Mouse (Mus musculus): ENCODE measurements at regions not wholly inside any gene's neighbourhood (a gene's known extent, or its start where the extent isn't known, plus 50 kb on each side); places are given as distances from the start of the nearest gene placed in this dataset.

- DNase-seq (ENCODE audit: low read depth, low spot score) = no peak
Observed at GRCm38 (mm10) chr15:8903651-8904050, 64.1 kb upstream of the Ranbp3l start.

GRCm38 (mm10) chr15:8897487-8898158 lies 70.1 kb upstream of the Ranbp3l start:
- no peak for DNase-seq (ENCODE audit: low read depth, low spot score)

GRCm38 (mm10) chr15:8896856-8897255 lies 70.9 kb upstream of the Ranbp3l start:
- DNase-seq (ENCODE audit: low read depth, low spot score) = no peak

GRCm38 (mm10) chr15:8896391-8896790 lies 71.4 kb upstream of the Ranbp3l start:
- DNase-seq (ENCODE audit: low read depth, low spot score) = peak; percentile 17

- DNase-seq (ENCODE audit: low read depth, low spot score) = no peak
Observed at GRCm38 (mm10) chr15:8885585-8885984, 82.2 kb upstream of the Ranbp3l start.

DNA sequence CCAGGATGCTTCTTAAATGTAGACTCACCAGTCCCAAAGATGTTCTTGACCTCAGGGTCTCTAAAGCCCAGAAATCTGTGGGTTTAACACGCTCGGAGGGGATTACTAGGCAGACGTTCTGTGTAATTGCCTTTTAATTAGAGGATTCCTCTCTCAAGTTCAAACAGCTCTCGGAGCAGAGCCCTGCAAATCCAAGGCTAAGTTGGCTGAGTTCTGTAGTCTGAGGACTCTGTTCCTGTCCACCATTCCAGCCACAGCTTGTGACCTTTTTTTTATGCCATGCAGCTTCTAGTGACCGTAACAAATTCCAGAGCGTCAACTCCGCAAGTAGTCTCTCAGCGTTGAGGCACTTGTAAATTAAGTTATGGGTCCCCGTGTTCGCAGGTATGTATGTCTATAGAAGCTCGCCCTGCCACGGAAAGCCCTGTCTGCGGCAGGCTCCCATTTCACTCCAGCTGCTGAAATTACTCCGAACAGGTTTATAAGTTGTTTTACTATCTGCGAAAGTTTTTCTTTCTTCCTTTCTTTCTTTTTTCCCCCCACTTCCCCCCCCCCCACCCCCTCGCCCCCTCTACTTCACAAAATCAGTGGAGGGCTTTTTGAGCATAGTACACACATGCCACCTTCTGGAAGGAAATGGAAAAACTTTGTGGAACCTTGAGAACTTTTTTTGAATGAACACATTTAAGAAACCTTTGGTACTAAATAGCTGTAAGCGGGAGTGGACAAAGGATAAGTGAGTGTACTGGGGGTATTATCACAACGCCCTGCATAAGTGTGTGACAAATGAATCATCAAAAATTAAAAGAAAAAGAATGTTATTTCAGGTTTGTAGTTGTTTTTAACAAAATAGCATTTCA lies 82.9 kb upstream of the Ranbp3l start:
- DNase-seq (ENCODE audit: low read depth, low spot score) = no peak

GRCm38 (mm10) chr15:8882880-8883539 lies 84.7 kb upstream of the Ranbp3l start:
- DNase-seq (ENCODE audit: low read depth, low spot score) = no peak

DNA sequence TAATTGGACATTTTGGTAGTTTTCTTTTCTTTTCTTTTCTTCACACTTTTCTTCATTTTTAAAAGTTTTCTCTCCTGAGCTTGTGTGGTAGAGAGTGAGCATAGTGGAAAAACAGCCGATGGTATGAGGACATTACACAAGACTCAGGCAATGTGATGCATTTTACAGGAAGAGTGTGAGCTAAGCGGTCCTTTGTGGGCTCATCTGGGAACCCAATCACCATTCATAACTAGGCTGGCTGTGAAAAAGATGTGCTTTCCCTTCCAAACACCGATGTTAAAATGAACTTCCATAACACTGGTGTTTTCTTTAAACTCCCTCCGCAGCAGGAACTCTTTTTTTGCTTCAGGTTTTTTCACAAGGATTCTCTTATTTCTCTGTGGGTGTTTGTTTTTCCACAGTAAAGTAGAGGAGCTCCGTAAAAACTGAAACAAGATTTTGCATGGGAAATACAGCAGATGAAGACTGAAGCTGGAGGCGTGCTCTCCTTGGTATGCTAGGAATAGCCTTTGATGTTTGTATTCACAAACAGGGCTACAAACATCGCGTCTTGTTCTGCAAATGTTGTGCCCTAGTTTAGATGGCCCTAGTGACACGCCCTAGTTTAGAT lies 92.8 kb upstream of the Ranbp3l start:
- DNase-seq (ENCODE audit: low read depth, low spot score) = peak; percentile 33

GRCm38 (mm10) chr15:8868021-8868420 lies 99.7 kb upstream of the Ranbp3l start:
- no peak for DNase-seq (ENCODE audit: low read depth, low spot score)

DNA sequence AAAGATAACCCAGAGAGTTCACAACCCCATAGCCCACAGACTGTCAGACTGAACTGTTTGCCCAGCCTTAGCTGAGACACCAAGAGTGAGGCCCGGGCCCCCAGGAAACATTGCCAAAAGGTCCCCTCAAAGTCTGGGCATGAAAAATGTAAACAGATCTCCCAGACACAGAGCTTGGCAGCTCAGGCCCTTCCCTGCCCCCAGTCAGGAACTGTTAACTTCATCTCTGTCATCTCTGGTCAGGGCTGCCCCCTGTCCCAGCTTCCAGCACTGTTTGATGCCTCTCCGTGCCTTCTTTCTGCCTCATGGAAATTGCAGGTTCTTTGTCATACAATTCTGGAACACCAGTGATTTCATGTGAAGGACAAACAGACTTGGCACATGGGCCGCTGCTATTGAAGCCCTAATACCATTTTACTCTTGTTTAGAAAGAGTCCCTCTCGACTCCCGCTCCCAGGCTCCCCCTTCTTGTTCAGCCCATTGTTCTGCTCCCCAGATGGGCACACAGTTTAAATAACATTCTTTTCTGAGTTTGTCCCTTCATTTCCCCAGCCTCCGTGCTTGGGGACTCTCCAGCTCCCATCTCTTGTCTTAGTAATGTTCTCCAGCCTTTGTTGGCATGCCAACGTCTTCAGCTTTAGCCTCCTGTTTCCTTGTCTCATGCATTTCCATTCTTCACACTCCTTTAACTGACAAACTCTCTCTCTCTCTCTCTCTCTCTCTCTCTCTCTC lies 100.4 kb upstream of the Ranbp3l start:
- DNase-seq (ENCODE audit: low read depth, low spot score) = no peak

DNA sequence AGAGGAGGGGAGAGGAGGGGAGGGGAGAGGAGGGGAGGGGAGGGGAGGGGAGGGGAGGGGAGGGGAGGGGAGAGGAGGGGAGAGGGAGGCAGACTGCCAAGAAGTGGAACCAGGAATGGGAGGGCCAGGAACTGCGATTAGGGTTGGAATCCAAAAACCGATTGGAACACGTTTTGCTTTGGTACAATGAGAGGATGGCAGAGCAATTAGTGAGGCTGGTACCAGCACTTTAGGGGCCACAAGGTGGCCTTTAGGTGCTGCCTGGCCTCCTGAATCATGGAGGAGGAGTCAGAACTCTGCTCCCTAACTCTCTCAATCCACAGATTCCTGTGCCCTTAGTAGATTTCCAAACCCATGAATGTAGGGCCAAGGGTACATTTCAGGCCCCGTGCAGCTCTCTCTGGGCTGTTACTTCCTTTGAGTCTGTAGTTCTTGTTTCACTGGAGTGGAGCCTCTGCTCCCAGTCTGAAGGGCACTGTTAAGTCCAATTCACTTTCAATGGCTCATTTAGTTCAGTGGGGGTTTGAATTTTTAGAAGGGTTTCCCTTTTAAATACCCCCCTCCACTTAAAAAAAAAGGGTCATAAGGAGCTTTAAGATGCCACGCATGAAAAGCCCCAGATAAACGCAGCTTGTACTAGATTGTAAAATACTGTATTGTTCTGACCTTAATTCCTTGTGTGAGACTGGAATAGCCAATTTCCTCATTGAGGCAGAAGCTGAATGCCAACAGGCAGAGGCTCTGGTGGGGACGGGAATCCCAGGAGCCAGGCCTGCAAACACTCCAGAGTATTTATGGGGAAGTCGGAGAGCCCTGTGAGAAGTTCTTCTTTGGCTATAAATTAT lies 102.4 kb upstream of the Ranbp3l start:
- no peak for DNase-seq (ENCODE audit: low read depth, low spot score)

- DNase-seq (ENCODE audit: low read depth, low spot score) = peak; percentile 45
Observed at GRCm38 (mm10) chr15:8856419-8857084, 111.2 kb upstream of the Ranbp3l start.

- no peak for DNase-seq (ENCODE audit: low read depth, low spot score)
Observed at GRCm38 (mm10) chr15:8855511-8855910, 112.2 kb upstream of the Ranbp3l start.

DNA sequence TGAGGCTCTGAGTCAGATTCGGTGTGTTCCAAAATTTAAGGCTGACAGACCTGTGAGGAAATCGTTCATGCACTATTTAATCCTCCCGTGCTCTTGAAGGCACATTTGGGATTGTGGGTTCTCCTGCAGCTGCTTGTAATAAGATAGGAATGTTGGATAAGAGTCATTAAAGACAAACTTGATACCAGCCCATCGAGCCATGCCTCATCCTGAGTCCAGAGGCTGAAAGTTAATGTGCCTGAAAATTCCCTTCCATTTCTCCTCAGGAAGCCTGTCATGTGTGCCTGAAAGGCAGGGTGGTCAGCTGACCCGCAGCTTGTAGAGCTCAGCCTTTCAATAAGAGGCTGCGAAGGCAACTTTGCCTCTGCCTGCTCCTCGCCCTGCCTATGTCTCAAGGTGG lies 113.4 kb upstream of the Ranbp3l start:
- DNase-seq (ENCODE audit: low read depth, low spot score) = peak; percentile 36

- no peak for DNase-seq (ENCODE audit: low read depth, low spot score)
Observed at GRCm38 (mm10) chr15:8850996-8851395, 116.8 kb upstream of the Ranbp3l start.

- no peak for DNase-seq (ENCODE audit: low read depth, low spot score)
Observed at GRCm38 (mm10) chr15:8849413-8849812, 118.3 kb upstream of the Ranbp3l start.

DNA sequence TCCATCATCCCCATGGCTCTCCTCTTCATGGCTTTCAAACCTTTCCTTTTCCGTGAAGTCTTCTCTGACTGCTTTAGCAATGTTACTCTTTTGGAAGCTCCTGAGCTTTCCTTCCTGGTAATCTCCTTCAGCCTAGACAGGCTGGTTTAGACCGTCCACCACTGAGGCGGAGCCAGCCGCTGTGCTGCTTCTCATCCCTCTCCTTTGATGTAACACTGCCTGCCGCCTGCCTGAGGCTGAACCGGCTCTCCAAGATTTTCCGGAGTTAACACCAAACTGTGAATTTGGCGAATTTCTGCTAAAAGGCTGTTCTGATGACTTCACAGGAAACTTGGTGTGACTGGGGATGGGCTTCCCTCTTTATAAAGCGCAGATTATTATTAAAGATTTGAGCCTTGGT lies 125.6 kb upstream of the Ranbp3l start:
- no peak for DNase-seq (ENCODE audit: low read depth, low spot score)

- no peak for DNase-seq (ENCODE audit: low read depth, low spot score)
Observed at GRCm38 (mm10) chr15:8839462-8839861, 128.3 kb upstream of the Ranbp3l start.

DNA sequence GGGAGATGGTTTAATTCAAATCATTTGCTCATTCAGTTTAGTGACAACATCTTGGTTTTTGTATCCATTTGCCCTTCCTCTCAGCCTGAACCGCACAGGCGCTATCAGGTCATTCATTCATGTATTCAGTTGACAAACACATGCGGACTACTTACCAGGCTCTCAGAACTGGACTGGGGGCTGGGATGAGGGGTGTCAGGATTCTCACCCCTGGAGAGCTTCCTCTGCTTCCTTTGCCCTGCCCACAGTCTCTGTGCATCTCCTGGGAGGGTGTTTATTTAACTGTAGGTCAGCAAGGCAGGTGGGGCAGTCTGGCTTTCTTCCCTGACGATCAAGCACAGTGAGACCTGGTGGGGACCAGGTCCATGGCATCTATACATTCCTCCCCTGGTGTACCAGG lies 123.6 kb upstream of the Slc1a3 start:
- no peak for DNase-seq (ENCODE audit: low read depth, low spot score)

GRCm38 (mm10) chr15:8832970-8833369 lies 122.4 kb upstream of the Slc1a3 start:
- DNase-seq (ENCODE audit: low read depth, low spot score) = no peak
